11 mouse cellular contexts compared by ENCODE assay signal in the genomic region with DNA sequence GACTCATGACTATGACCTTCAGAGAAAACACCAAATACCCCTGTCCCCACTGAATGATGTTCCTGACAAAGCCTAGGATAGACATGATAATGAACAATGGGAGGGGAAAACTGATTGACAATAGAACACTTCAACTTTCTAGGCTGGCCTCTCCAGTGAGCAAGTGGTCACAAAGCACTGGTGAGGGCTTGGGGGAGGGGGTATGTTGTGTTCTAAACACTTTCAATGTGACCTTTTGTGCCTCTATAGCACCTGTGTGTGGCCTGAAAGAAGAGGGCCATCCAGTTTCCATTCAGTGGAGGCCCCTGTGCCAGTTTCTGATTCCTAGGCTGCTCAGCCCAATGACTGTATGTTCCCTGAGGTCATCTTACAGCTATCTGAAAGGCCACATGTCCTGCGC.
"Had no signal": no experiment of that assay in that cellular context is flagged by ENCODE, and none has a peak within 500 bp of the region (broad histone marks: within the 10 kb centered on the region; RNA-seq: fewer than 3 reads in every experiment).

No protein-coding gene starts in this region.

- DNase-seq: liver, postnatal 0 days; lung, adult 2 months; lung, postnatal 14 days; lung, postnatal 36 days; midbrain, embryonic 14.5 days; right cerebral cortex, postnatal 25 days; right cerebral cortex, postnatal 4 days; spleen, adult 18-20 months; thymus, adult 18-20 months; thymus, postnatal 14 days; thymus, postnatal 36 days had no signal
